Mouse (Mus musculus) MEL (cell line): ENCODE results near the gene Slc4a2. TPM values are rescaled to one million over a fixed set of nuclear protein-coding genes. Genes with fewer than 3 reads are reported as not detected.

Experiments
- DNase-seq: peaks from one replicate; pipeline ENCODE4 v3.0.0; 2011; ENCODE audit warnings: low read depth, low spot score
- H3K27ac ChIP-seq: 2 replicates; pipeline ENCODE4 v1.5.1; 2012; ENCODE audit warnings: low read depth, mild to moderate bottlenecking, control low read depth, low read length, moderate library complexity; ENCODE audit not compliant: control insufficient read depth
- H3K27me3 ChIP-seq, 2 experiments: fragments of 150-350 bp in 1 of 2; sonication (generic) in 1 of 2; 2 replicates each; pipeline ENCODE4 v1.6.1; 2012; ENCODE audit warnings: low read length in 2 of 2, mild to moderate bottlenecking in 2 of 2, improper control_type of control experiment in 1 of 2, moderate library complexity in 1 of 2; ENCODE audit not compliant: insufficient read depth in 2 of 2, control insufficient read depth in 1 of 2
- H3K36me3 ChIP-seq, 2 experiments: 2 replicates each; pipeline ENCODE4 v1.6.1; 2012 to 2014; ENCODE audit warnings: low read length in 2 of 2, improper control_type of control experiment in 1 of 2, inconsistent platforms in 1 of 2, mild to moderate bottlenecking in 1 of 2; ENCODE audit not compliant: insufficient read depth in 2 of 2, control insufficient read depth in 1 of 2
- H3K4me1 ChIP-seq, 2 experiments: fragments of 150-350 bp in 1 of 2; sonication (generic) in 1 of 2; 2 replicates each; pipeline ENCODE4 v1.6.1; 2012; ENCODE audit warnings: low read length in 2 of 2, improper control_type of control experiment in 1 of 2, mild to moderate bottlenecking in 1 of 2; ENCODE audit not compliant: insufficient read depth in 2 of 2, control insufficient read depth in 1 of 2
- H3K4me3 ChIP-seq, 2 experiments: fragments of 150-350 bp in 1 of 2; sonication (generic) in 1 of 2; 2 replicates each; pipeline ENCODE4 v1.5.1; 2012; ENCODE audit warnings: low read depth in 2 of 2, low read length in 2 of 2, mild to moderate bottlenecking in 2 of 2, moderate library complexity in 2 of 2, control low read depth in 1 of 2, improper control_type of control experiment in 1 of 2; ENCODE audit not compliant: control insufficient read depth in 1 of 2, insufficient read depth in 1 of 2
- H3K79me2 ChIP-seq: 2 replicates; pipeline ENCODE4 v1.6.1; 2012; ENCODE audit warnings: mild to moderate bottlenecking, low read length, moderate library complexity; ENCODE audit not compliant: control insufficient read depth, poor library complexity, insufficient read depth
- H3K9ac ChIP-seq: 2 replicates; pipeline ENCODE4 v1.6.1; 2012; ENCODE audit warnings: low read depth, mild to moderate bottlenecking, control low read depth, low read length, moderate library complexity; ENCODE audit not compliant: control insufficient read depth, poor library complexity, severe bottlenecking
- H3K9me3 ChIP-seq: fragments of 150-350 bp; sonication (generic); replicated peaks from 2 replicates; pipeline ENCODE4 v1.6.1; 2012; ENCODE audit warnings: mild to moderate bottlenecking, low read length, improper control_type of control experiment, moderate library complexity; ENCODE audit not compliant: insufficient read depth
- BHLHE40 ChIP-seq: IDR thresholded peaks from 2 replicates; pipeline ENCODE4 v1.6.1; 2012; ENCODE audit warnings: low read depth, mild to moderate bottlenecking, inconsistent platforms, low read length, improper control_type of control experiment, borderline replicate concordance
- CHD2 ChIP-seq: IDR thresholded peaks from 2 replicates; pipeline ENCODE4 v1.6.1; 2011; ENCODE audit warnings: low read length, improper control_type of control experiment
- E2F4 ChIP-seq: IDR thresholded peaks from 2 replicates; pipeline ENCODE4 v1.6.1; 2011; ENCODE audit warnings: low read depth, low read length, improper control_type of control experiment, borderline replicate concordance
- ELF1 ChIP-seq: IDR thresholded peaks from 2 replicates; pipeline ENCODE4 v1.6.1; 2014; ENCODE audit warnings: low read depth, mild to moderate bottlenecking, inconsistent platforms, low read length, improper control_type of control experiment, moderate library complexity
- GABPA ChIP-seq: IDR thresholded peaks from 2 replicates; pipeline ENCODE4 v1.6.1; 2012; ENCODE audit warnings: low read depth, mild to moderate bottlenecking, inconsistent platforms, low read length, improper control_type of control experiment, moderate library complexity
- HCFC1 ChIP-seq: IDR thresholded peaks from 2 replicates; pipeline ENCODE4 v1.6.1; 2012; ENCODE audit warnings: low read depth, mild to moderate bottlenecking, inconsistent platforms, low read length, improper control_type of control experiment, moderate library complexity
- JUND ChIP-seq: IDR thresholded peaks from 2 replicates; pipeline ENCODE4 v1.6.1; 2011; ENCODE audit warnings: low read depth, mild to moderate bottlenecking, improper control_type of control experiment, low read length
- KAT2A ChIP-seq: conservative IDR thresholded peaks from 2 replicates; pipeline ENCODE4 v1.6.1; 2012; ENCODE audit warnings: low read depth, low read length, improper control_type of control experiment, inconsistent platforms
- MAFK ChIP-seq: IDR thresholded peaks from 2 replicates; pipeline ENCODE4 v1.6.1; 2011; ENCODE audit warnings: low read depth, mild to moderate bottlenecking, low read length, improper control_type of control experiment, borderline replicate concordance
- MEF2A ChIP-seq: IDR thresholded peaks from 2 replicates; pipeline ENCODE4 v1.6.1; 2014; ENCODE audit warnings: low read depth, mild to moderate bottlenecking, inconsistent platforms, low read length, improper control_type of control experiment; ENCODE audit not compliant: poor library complexity, insufficient replicate concordance, severe bottlenecking; ENCODE audit errors: extremely low read depth
- MYC ChIP-seq: IDR thresholded peaks from 2 replicates; pipeline ENCODE4 v1.6.1; 2011; ENCODE audit warnings: low read depth, mild to moderate bottlenecking, low read length, improper control_type of control experiment, moderate library complexity
- POLR2A ChIP-seq, 2 experiments: IDR thresholded peaks; 2 replicates each; pipeline ENCODE4 v1.6.1; 2011 to 2012; ENCODE audit warnings: low read length in 2 of 2, mild to moderate bottlenecking in 2 of 2, control low read depth in 1 of 2, improper control_type of control experiment in 1 of 2, low read depth in 1 of 2, moderate library complexity in 1 of 2; ENCODE audit not compliant: control insufficient read depth in 1 of 2, insufficient read depth in 1 of 2, poor library complexity in 1 of 2
- POLR2AphosphoS2 ChIP-seq: IDR thresholded peaks from 2 replicates; pipeline ENCODE4 v1.6.1; 2011; ENCODE audit warnings: low read length, improper control_type of control experiment
- POLR2AphosphoS5 ChIP-seq: IDR thresholded peaks from 2 replicates; pipeline ENCODE4 v1.6.1; 2012; ENCODE audit warnings: low read depth, borderline replicate concordance, mild to moderate bottlenecking, inconsistent platforms, low read length, moderate library complexity, mixed read lengths
- RAD21 ChIP-seq: IDR thresholded peaks from 2 replicates; pipeline ENCODE4 v1.6.1; 2011; ENCODE audit warnings: mild to moderate bottlenecking, low read depth, low read length, improper control_type of control experiment
- RCOR1 ChIP-seq: IDR thresholded peaks from 2 replicates; pipeline ENCODE4 v1.6.1; 2012; ENCODE audit warnings: low read depth, mild to moderate bottlenecking, inconsistent platforms, low read length, improper control_type of control experiment
- SMC3 ChIP-seq: IDR thresholded peaks from 2 replicates; pipeline ENCODE4 v1.6.1; 2011; ENCODE audit warnings: low read depth, low read length, improper control_type of control experiment
- TAL1 ChIP-seq: IDR thresholded peaks from 2 replicates; pipeline ENCODE4 v1.6.1; 2012; ENCODE audit warnings: mild to moderate bottlenecking, inconsistent platforms, low read length, moderate library complexity, mixed read lengths
- TBP ChIP-seq: IDR thresholded peaks from 2 replicates; pipeline ENCODE4 v1.8.0; 2011; ENCODE audit warnings: low read depth, low read length, improper control_type of control experiment
- TCF12 ChIP-seq: IDR thresholded peaks from 2 replicates; pipeline ENCODE4 v1.6.1; 2014; ENCODE audit warnings: low read depth, mild to moderate bottlenecking, inconsistent platforms, low read length, improper control_type of control experiment, moderate library complexity
- UBTF ChIP-seq: IDR thresholded peaks from 2 replicates; pipeline ENCODE4 v1.6.1; 2012; ENCODE audit warnings: low read depth, mild to moderate bottlenecking, inconsistent platforms, low read length, improper control_type of control experiment, moderate library complexity, borderline replicate concordance; ENCODE audit not compliant: insufficient read depth
- USF1 ChIP-seq: IDR thresholded peaks from 2 replicates; pipeline ENCODE4 v1.6.1; 2014; ENCODE audit warnings: low read depth, mild to moderate bottlenecking, inconsistent platforms, low read length, improper control_type of control experiment, moderate library complexity
- USF2 ChIP-seq, 2 experiments: IDR thresholded peaks; 2 replicates each; pipeline ENCODE4 v1.6.1; 2011 to 2012; ENCODE audit warnings: improper control_type of control experiment in 2 of 2, low read length in 2 of 2, borderline replicate concordance in 1 of 2, inconsistent platforms in 1 of 2, low read depth in 1 of 2, mild to moderate bottlenecking in 1 of 2; ENCODE audit not compliant: insufficient read depth in 1 of 2
- ZKSCAN1 ChIP-seq: IDR thresholded peaks from 2 replicates; pipeline ENCODE4 v1.6.1; 2012; ENCODE audit warnings: low read depth, mild to moderate bottlenecking, inconsistent platforms, low read length, improper control_type of control experiment, moderate library complexity
- ZNF384 ChIP-seq: IDR thresholded peaks from 2 replicates; pipeline ENCODE4 v1.6.1; 2012; ENCODE audit warnings: low read depth, mild to moderate bottlenecking, inconsistent platforms, low read length, improper control_type of control experiment
- polyA plus RNA-seq, 2 experiments: library from polyadenylated mRNA; stranded (reverse) in 1 of 2; unstranded in 1 of 2; fragments of >175 nt in 1 of 2; fragments of >200 nt in 1 of 2; gene quantifications; 2 replicates each; pipeline versions ENCODE4 v1.2.1 to v1.2.4; 2012; ENCODE audit warnings: low replicate concordance in 2 of 2, low read depth in 1 of 2; ENCODE audit not compliant: insufficient read length in 2 of 2, insufficient read depth in 1 of 2, missing spikeins in 1 of 2
- total RNA-seq: library from RNA; depleted of rRNA; stranded (reverse); fragments of 300-350 nt; gene quantifications from 2 replicates; pipeline ENCODE4 v1.2.3, GENCODE M21; 2012

Slc4a2 gene
- total and polyA plus RNA-seq, 3 experiments: 20.9 to 56.3 TPM; not detected in 1

- no peak for TF ChIP-seq USF2 (IDR thresholded peaks at IDR 0.05; ENCODE audit: borderline replicate concordance in 1 of 2, insufficient read depth in 1 of 2, low read depth in 1 of 2, low read length in 2 of 2)
- TF ChIP-seq MYC: peak; percentile 95
- TF ChIP-seq E2F4: peak; percentile 47; the same call in 1 of the 2 replicates
- no peak for TF ChIP-seq UBTF
- peak; percentile 84 for TF ChIP-seq TBP
Measured at GRCm38 (mm10) chr5:24423129-24424003, at the start of gene Slc4a2, which contains the start of gene Cdk5 (continued).

DNA sequence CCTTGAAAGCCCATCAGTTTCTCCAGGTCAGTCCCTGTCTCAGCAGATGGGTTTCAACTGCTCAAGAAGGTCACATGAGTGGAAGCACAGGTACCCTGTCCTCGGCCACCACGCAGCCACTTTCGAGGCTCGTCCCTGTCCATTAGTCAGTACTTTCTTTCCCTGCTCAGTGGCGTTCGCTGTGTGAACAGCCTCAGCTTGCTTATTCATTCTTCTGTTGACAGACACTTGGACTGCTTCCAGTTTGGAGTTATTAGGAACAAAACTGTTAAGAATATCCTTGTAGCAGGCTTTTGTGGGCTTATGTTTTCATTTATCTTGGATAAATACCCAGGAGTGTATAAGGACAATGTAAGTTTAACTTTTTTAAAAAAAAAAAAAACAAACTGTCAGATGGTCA lies 49.4 kb upstream of the Slc4a2 start:
- Histone ChIP-seq H3K4me3 (no peak overlapping the region), H3K27me3 (no peaks in the 10 kb centered on the region), H3K79me2 (no peaks in the 10 kb centered on the region)
- peak; percentile 46 for DNase-seq
- TF ChIP-seq E2F4 (no peak), ELF1 (no peak), RCOR1 (no peak), USF1 (no peak), KAT2A (no peak), POLR2AphosphoS5 (no peak), ZNF384 (peak; percentile 39; the same call in 1 of the 2 replicates), RAD21 (no peak)
- TF ChIP-seq, all 39 proteins: peak for 1
- no peaks in the 10 kb centered on the region for H3K9me3 ChIP-seq
- H3K27ac ChIP-seq: no peak overlapping the region
- no peak overlapping the region; the same call in 1 of the 2 replicates for H3K9ac ChIP-seq
- peaks cover 8 to 24% of the 10 kb centered on the region in 2 experiments for H3K4me1 ChIP-seq
- H3K36me3 ChIP-seq: peaks cover 0 to 14% of the 10 kb centered on the region in 2 experiments; a peak in 2 of 4 replicates

- Histone ChIP-seq H3K36me3 (peaks cover 0 to 19% of the 10 kb centered on the region in 2 experiments; a peak in 2 of 4 replicates), H3K4me3 (no peak overlapping the region), H3K27me3 (no peaks in the 10 kb centered on the region), H3K9ac (no peak overlapping the region), H3K4me1 (peaks cover 8 to 30% of the 10 kb centered on the region in 2 experiments), H3K79me2 (no peaks in the 10 kb centered on the region), H3K27ac (no peak overlapping the region), H3K9me3 (no peaks in the 10 kb centered on the region)
- peak; percentile 36 for DNase-seq
- TF ChIP-seq MAFK (no peak), CHD2 (no peak), GABPA (no peak), SMC3 (no peak), MEF2A (no peak), HCFC1 (no peak), MYC (no peak), POLR2AphosphoS2 (no peak), TCF12 (no peak), POLR2A (IDR thresholded peaks at IDR 0.05; ENCODE audit: control insufficient read depth in 1 of 2, insufficient read depth in 1 of 2, low read depth in 1 of 2, low read length in 2 of 2, poor library complexity in 1 of 2) (no peak), ZNF384 (no peak), USF2 (IDR thresholded peaks at IDR 0.05; ENCODE audit: borderline replicate concordance in 1 of 2, insufficient read depth in 1 of 2, low read depth in 1 of 2, low read length in 2 of 2) (no peak), BHLHE40 (no peak), JUND (0 out of 2 replicates have a peak, but pooled peaks have one; percentile 35), ZKSCAN1 (no peak), TAL1 (no peak), KAT2A (no peak)
Measured at GRCm38 (mm10) chr5:24374666-24375328, 48.8 kb upstream of the Slc4a2 start.
